In the genomic region with DNA sequence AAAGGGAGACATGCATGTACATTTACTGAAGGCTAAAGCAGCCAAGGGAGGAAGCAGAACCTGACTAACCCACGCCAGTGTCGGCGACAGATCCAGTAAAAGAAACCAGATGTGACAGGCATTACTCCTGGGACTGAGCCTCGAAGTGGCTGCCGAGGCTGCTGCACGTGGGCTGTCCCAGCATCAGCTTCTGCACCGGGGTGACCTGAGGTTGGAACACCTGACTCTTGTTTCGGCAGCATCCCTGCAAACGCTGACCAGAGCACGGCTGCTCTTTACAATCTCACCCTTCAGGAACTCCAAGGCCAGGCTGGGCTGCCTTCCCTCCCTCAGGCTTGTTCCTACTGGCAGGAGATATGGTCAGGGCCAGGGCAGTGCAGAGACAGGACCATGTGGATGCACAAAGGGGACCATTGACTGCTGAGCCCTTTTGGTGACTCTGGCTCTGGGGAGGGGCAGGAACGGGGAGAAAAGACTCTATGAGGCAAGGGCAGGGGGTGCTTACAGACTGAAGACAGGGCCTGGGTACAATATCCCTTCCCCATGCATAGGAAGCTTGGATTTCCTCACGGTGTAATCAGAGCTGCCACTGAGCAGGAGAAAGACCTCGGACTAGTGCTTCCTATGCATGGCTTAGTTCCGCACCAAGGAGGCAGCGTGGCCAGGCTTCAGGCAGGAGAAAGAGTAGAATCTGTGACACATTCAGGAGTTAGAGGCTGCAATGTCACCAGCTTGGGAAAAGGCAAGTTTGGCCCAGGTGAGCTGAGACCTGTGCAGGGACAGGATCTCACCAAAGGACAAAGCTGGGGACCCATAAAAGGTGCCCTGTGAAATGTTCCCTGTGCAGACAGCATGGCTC, we compare ENCODE assay signal across 14 mouse cellular contexts. TPM values are rescaled to one million over a fixed set of nuclear protein-coding genes. Genes with fewer than 3 reads are reported as not detected.
DNase-seq lines count a peak whose midpoint lies in the region; ATAC-seq lines count a peak whose summit lies in the region.
"Had no signal": no experiment of that assay in that cellular context is flagged by ENCODE, and none has a peak within 500 bp of the region (broad histone marks: within the 10 kb centered on the region; RNA-seq: fewer than 3 reads in every experiment).

No protein-coding gene starts in this region.

- H3K4me1 ChIP-seq in hindbrain, embryonic 12.5 days = peaks cover 40% of the 10 kb centered on the region
- 0 out of 2 replicates have a peak, but pooled peaks cover 8% of the 10 kb centered on the region for H3K4me1 ChIP-seq in hindbrain, embryonic 14.5 days (replicated peaks; ENCODE audit: control insufficient read depth, insufficient read depth, low read length)

- no peak overlapping the region for H3K4me3 ChIP-seq in hindbrain, embryonic 12.5 days
- no peak overlapping the region for H3K4me3 ChIP-seq in hindbrain, embryonic 14.5 days (replicated peaks; ENCODE audit: low read length)
- H3K4me3 ChIP-seq: megakaryocyte, embryonic 14.5 days had no signal

- DNase-seq in adrenal gland, postnatal 10 days = peak; percentile 19
- no peak for DNase-seq in adrenal gland, postnatal 4 days (ENCODE audit: low spot score in 2 of 2)
- DNase-seq in hindbrain, embryonic 14.5 days (ENCODE audit: low spot score) = no peak
- DNase-seq in embryo, embryonic 9.5 days (ENCODE audit: extremely low spot score) = peak; percentile 27
- DNase-seq in neural tube, embryonic 10.5 days (ENCODE audit: extremely low spot score, low spot score) = peak; percentile 29
- DNase-seq in thymus, postnatal 0 days (ENCODE audit: low spot score) = no peak
- DNase-seq in kidney, postnatal 10 days = no peak
- DNase-seq: cerebellum, postnatal 10 days; heart, postnatal 10 days; lung, adult 18-20 months; spleen, adult 18-20 months had no signal

- H3K9ac ChIP-seq in hindbrain, embryonic 12.5 days = no peak overlapping the region
- H3K9ac ChIP-seq in hindbrain, embryonic 14.5 days = no peak overlapping the region

- peaks cover 7% of the 10 kb centered on the region; the same call in 1 of the 2 replicates for H3K36me3 ChIP-seq in hindbrain, embryonic 12.5 days
- H3K36me3 ChIP-seq in hindbrain, embryonic 14.5 days (replicated peaks; ENCODE audit: control insufficient read depth, insufficient read depth) = peaks cover 28% of the 10 kb centered on the region
- H3K36me3 ChIP-seq: G1E had no signal

- no peak for ATAC-seq in hindbrain, embryonic 12.5 days (ENCODE audit: low FRiP score)
- no peak for ATAC-seq in hindbrain, embryonic 14.5 days (ENCODE audit: low FRiP score)

- no peaks in the 10 kb centered on the region for H3K27me3 ChIP-seq in hindbrain, embryonic 12.5 days
- no peaks in the 10 kb centered on the region for H3K27me3 ChIP-seq in hindbrain, embryonic 14.5 days (ENCODE audit: control insufficient read depth, insufficient read depth, low read length)

- no peak overlapping the region for H3K4me2 ChIP-seq in hindbrain, embryonic 12.5 days (replicated peaks)
- no peak overlapping the region for H3K4me2 ChIP-seq in hindbrain, embryonic 14.5 days (replicated peaks)

- H3K27ac ChIP-seq in hindbrain, embryonic 12.5 days = 0 out of 2 replicates have a peak overlapping the region, but pooled peaks have one; percentile 32
- H3K27ac ChIP-seq in hindbrain, embryonic 14.5 days = no peak overlapping the region

- WGBS in hindbrain, embryonic 12.5 days = 64% methylated on average over 15 of the region's 15 CpGs
- WGBS in hindbrain, embryonic 14.5 days = 78% methylated on average over 15 of the region's 15 CpGs

- H3K9me3 ChIP-seq in hindbrain, embryonic 12.5 days (replicated peaks) = no peaks in the 10 kb centered on the region
- H3K9me3 ChIP-seq in hindbrain, embryonic 14.5 days (ENCODE audit: control insufficient read depth, low read length) = no peaks in the 10 kb centered on the region
- H3K9me3 ChIP-seq: G1E; megakaryocyte, embryonic 14.5 days had no signal

RNA-seq across cellular contexts. Expression of a gene that starts 35.1 kb away (rescaled TPM):
- total RNA-seq in adrenal gland, postnatal 10 days (2021) = 10 to 100 TPM; 41.1 to 47.3 TPM
- 10 to 100 TPM; 54.9 to 56.3 TPM for total RNA-seq in adrenal gland, postnatal 4 days (2021)
- polyA plus RNA-seq in hindbrain, embryonic 12.5 days (2016; fragmentation: Nextera tagmentation; extraction: Ambion mirVana) = 90.8 and 98.6 TPM in 2 replicates
- polyA plus RNA-seq in hindbrain, embryonic 14.5 days (2014; fragmentation: Nextera tagmentation; extraction: Ambion mirVana) = 69.0 and 76.0 TPM in 2 replicates
- polyA plus RNA-seq in thymus, postnatal 0 days (2015; fragmentation: Nextera tagmentation; extraction: Ambion mirVana) = 67.9 and 71.3 TPM in 2 replicates

Comparison
In these comparisons a context has a peak if more than half of its experiments do, and no peak if none do; other contexts are left out.
1. DNase-seq: peak in adrenal gland, postnatal 10 days (single experiment), embryo, embryonic 9.5 days (single experiment) and neural tube, embryonic 10.5 days (single experiment); none in adrenal gland, postnatal 4 days (0 of 2), hindbrain, embryonic 14.5 days (single experiment), thymus, postnatal 0 days (single experiment) and kidney, postnatal 10 days (single experiment).